In genomic region chrX:106185706-106186105, GRCm38 (mm10) we compare ENCODE assay signal across 9 mouse cellular contexts. TPM values are rescaled to one million over a fixed set of nuclear protein-coding genes. Genes with fewer than 3 reads are reported as not detected.
DNase-seq lines count a peak whose midpoint lies in the region; ATAC-seq and TF ChIP-seq lines count a peak whose summit lies in the region.
"Had no signal": no experiment of that assay in that cellular context is flagged by ENCODE, and none has a peak within 500 bp of the region (broad histone marks: within the 10 kb centered on the region; RNA-seq: fewer than 3 reads in every experiment).

No protein-coding gene starts in this region.

- H3K4me2 ChIP-seq in heart, embryonic 14.5 days (ENCODE audit: low read length) = peak overlapping the region; percentile 46; the same call in 1 of the 2 replicates
- no peak overlapping the region; the same call in 1 of the 2 replicates for H3K4me2 ChIP-seq in hindbrain, embryonic 16.5 days (ENCODE audit: low read length)
- peak overlapping the region; percentile 98 for H3K4me2 ChIP-seq in myocyte (ENCODE audit: low read depth)

- H3K9ac ChIP-seq in heart, embryonic 14.5 days (ENCODE audit: low read length) = peak overlapping the region; percentile 56
- no peak overlapping the region for H3K9ac ChIP-seq in hindbrain, embryonic 16.5 days (ENCODE audit: low read depth, low read length)

- TF ChIP-seq POLR2A in myocyte (IDR thresholded peaks at IDR 0.05; ENCODE audit: insufficient read length, low read depth) = no peak

- H3K4me1 ChIP-seq in heart, embryonic 14.5 days (ENCODE audit: control insufficient read depth in 2 of 2, insufficient read depth in 2 of 2, low read length in 2 of 2) = peaks cover 0 to 5% of the 10 kb centered on the region in 2 experiments; a peak in 3 of 4 replicates
- H3K4me1 ChIP-seq in hindbrain, embryonic 16.5 days (ENCODE audit: control insufficient read depth, insufficient read depth, low read depth, low read length) = peaks cover 10% of the 10 kb centered on the region

- DNase-seq in heart, postnatal 4 days = no peak
- DNase-seq in embryo, embryonic 11 days = peak; percentile 69
- no peak for DNase-seq in gastrocnemius, adult 18-20 months (ENCODE audit: low spot score)
- DNase-seq in left cerebral cortex, adult 11 months (ENCODE audit: low spot score) = no peak

- H3ac ChIP-seq in myocyte (ENCODE audit: control insufficient read depth, insufficient read length) = no peak overlapping the region

- no peaks in the 10 kb centered on the region for H3K9me3 ChIP-seq in heart, embryonic 14.5 days (ENCODE audit: control insufficient read depth, low read length)
- no peaks in the 10 kb centered on the region for H3K9me3 ChIP-seq in hindbrain, embryonic 16.5 days (ENCODE audit: control insufficient read depth, low read length)

- no peaks in the 10 kb centered on the region for H3K27me3 ChIP-seq in heart, embryonic 14.5 days (ENCODE audit: control insufficient read depth, insufficient read depth, low read length)
- no peaks in the 10 kb centered on the region for H3K27me3 ChIP-seq in hindbrain, embryonic 16.5 days (replicated peaks; ENCODE audit: control insufficient read depth, insufficient read depth, low read length)
- H3K27me3 ChIP-seq in myocyte (ENCODE audit: control insufficient read depth, insufficient read depth, insufficient read length) = no peaks in the 10 kb centered on the region

- WGBS in heart, embryonic 14.5 days = 28% methylated on average over 5 of the region's 5 CpGs
- WGBS in hindbrain, embryonic 16.5 days = 19% methylated on average over 5 of the region's 5 CpGs

- peaks cover 10% of the 10 kb centered on the region; the same call in 1 of the 2 replicates for H3K36me3 ChIP-seq in heart, embryonic 14.5 days (ENCODE audit: control insufficient read depth, insufficient read depth, low read length)
- no peaks in the 10 kb centered on the region for H3K36me3 ChIP-seq in hindbrain, embryonic 16.5 days (ENCODE audit: control insufficient read depth, insufficient read depth, low read length)
- H3K36me3 ChIP-seq in myocyte (ENCODE audit: control insufficient read depth, insufficient read depth) = peaks cover 5% of the 10 kb centered on the region

- 0 out of 2 replicates have a peak, but pooled peaks have one; percentile 37 for ATAC-seq in heart, embryonic 14.5 days (ENCODE audit: insufficient number of reproducible peaks, insufficient read depth, low FRiP score, low read depth)
- ATAC-seq in hindbrain, embryonic 16.5 days = no peak
- no peak for ATAC-seq in megakaryocyte, adult 5-6 weeks (ENCODE audit: poor library complexity, severe bottlenecking)

- H3K79me2 ChIP-seq in myocyte (ENCODE audit: control insufficient read depth, insufficient read depth) = peaks cover 36% of the 10 kb centered on the region

- H3K27ac ChIP-seq in heart, embryonic 14.5 days (replicated peaks in 1 of 2; ENCODE audit: control insufficient read depth in 1 of 2, insufficient read depth in 1 of 2, low read depth in 2 of 2, low read length in 2 of 2) = peak overlapping the region; percentile 95 to 98
- peak overlapping the region; percentile 64 for H3K27ac ChIP-seq in hindbrain, embryonic 16.5 days (ENCODE audit: low read depth, low read length)

- no peak overlapping the region for H3K4me3 ChIP-seq in heart, embryonic 14.5 days (ENCODE audit: control insufficient read depth in 1 of 2, insufficient read depth in 1 of 2, low read depth in 1 of 2, low read length in 2 of 2)
- no peak overlapping the region for H3K4me3 ChIP-seq in hindbrain, embryonic 16.5 days (ENCODE audit: low read length)
- H3K4me3 ChIP-seq in myocyte = peak overlapping the region; percentile 80

TF ChIP-seq in myocyte, 11 proteins besides CTCF, POLR2A, EP300 and RAD21:
- TF ChIP-seq USF1 (IDR thresholded peaks at IDR 0.05; ENCODE audit: low read depth) = peak; percentile 85
- TF ChIP-seq TCF3 (IDR thresholded peaks at IDR 0.05; ENCODE audit: insufficient read length, low read depth) = no peak

RNA-seq across cellular contexts. Expression of gene Pgk1, which starts 1.2 kb away (rescaled TPM):
- polyA plus RNA-seq in heart, embryonic 14.5 days (2014; fragmentation: Nextera tagmentation; extraction: Ambion mirVana) = 708 and 743 TPM in 2 replicates
- 100 to 1,000 TPM; 670 to 689 TPM for total RNA-seq in heart, postnatal 4 days (2021)
- polyA plus RNA-seq in hindbrain, embryonic 16.5 days (2015; fragmentation: Nextera tagmentation; extraction: Ambion mirVana) = 297 and 306 TPM in 2 replicates
- 1,097 TPM for polyA plus RNA-seq in myocyte (2012; fragmentation: generic; extraction: Trizol)
- 100 to 1,000 TPM; 795 to 881 TPM for total RNA-seq in gastrocnemius, adult 18-20 months (2021)
- 313 and 334 TPM in 2 replicates for total RNA-seq in megakaryocyte, adult 5-6 weeks (2015)
- 306 and 317 TPM in 2 replicates for total RNA-seq in megakaryocyte, adult 5-6 weeks (2017)

RNA-seq across cellular contexts. Expression of gene Taf9b, which starts 35.3 kb away (rescaled TPM):
- 23.4 and 24.7 TPM in 2 replicates for polyA plus RNA-seq in heart, embryonic 14.5 days (2014; fragmentation: Nextera tagmentation; extraction: Ambion mirVana)
- total RNA-seq in heart, postnatal 4 days (2021) = 10 to 100 TPM; 15.1 to 18.3 TPM
- 20.9 and 22.0 TPM in 2 replicates for polyA plus RNA-seq in hindbrain, embryonic 16.5 days (2015; fragmentation: Nextera tagmentation; extraction: Ambion mirVana)
- 1.9 TPM for polyA plus RNA-seq in myocyte (2012; fragmentation: generic; extraction: Trizol)
- 1 to 10 TPM; 9.5 to 9.7 TPM for total RNA-seq in gastrocnemius, adult 18-20 months (2021)
- total RNA-seq in megakaryocyte, adult 5-6 weeks (2015) = 5.2 and 7.2 TPM in 2 replicates
- 4.6 and 5.2 TPM in 2 replicates for total RNA-seq in megakaryocyte, adult 5-6 weeks (2017)

RNA-seq across cellular contexts. Expression of gene Tlr13, which starts 42.7 kb away (rescaled TPM):
- 0.69 and 0.89 TPM in 2 replicates for polyA plus RNA-seq in heart, embryonic 14.5 days (2014; fragmentation: Nextera tagmentation; extraction: Ambion mirVana)
- under 1 TPM; 0.70 to 0.91 TPM for total RNA-seq in heart, postnatal 4 days (2021)
- polyA plus RNA-seq in hindbrain, embryonic 16.5 days (2015; fragmentation: Nextera tagmentation; extraction: Ambion mirVana) = 0.21 and 0.51 TPM in 2 replicates
- not detected for polyA plus RNA-seq in myocyte (2012; fragmentation: generic; extraction: Trizol)
- under 1 TPM; 0.14 to 0.17 TPM for total RNA-seq in gastrocnemius, adult 18-20 months (2021)
- 116 and 127 TPM in 2 replicates for total RNA-seq in megakaryocyte, adult 5-6 weeks (2015)
- 131 and 150 TPM in 2 replicates for total RNA-seq in megakaryocyte, adult 5-6 weeks (2017)
- polyA plus RNA-seq: G1E had no signal

Comparison
In these comparisons a context has a peak if more than half of its experiments do, and no peak if none do; other contexts are left out.
1. RNA of gene Tlr13, which starts 42.7 kb away (total RNA-seq): 116 to 150 TPM in megakaryocyte, adult 5-6 weeks; 0.70 to 0.91 TPM in heart, postnatal 4 days and 0.14 to 0.17 TPM in gastrocnemius, adult 18-20 months; every median in the first group is over 10 times any median in the second.